Mouse (Mus musculus): ENCODE data around the gene Serpina3k. TPM values are rescaled to one million over a fixed set of nuclear protein-coding genes. Genes with fewer than 3 reads are reported as not detected.
"Not testable (repeated sequence)": the region's sequence is repeated elsewhere in the genome, so short reads cannot be mapped to it uniquely, and the experiment has no call there.

The Serpina3k gene
- total RNA-seq (2021), result not detected

DNA sequence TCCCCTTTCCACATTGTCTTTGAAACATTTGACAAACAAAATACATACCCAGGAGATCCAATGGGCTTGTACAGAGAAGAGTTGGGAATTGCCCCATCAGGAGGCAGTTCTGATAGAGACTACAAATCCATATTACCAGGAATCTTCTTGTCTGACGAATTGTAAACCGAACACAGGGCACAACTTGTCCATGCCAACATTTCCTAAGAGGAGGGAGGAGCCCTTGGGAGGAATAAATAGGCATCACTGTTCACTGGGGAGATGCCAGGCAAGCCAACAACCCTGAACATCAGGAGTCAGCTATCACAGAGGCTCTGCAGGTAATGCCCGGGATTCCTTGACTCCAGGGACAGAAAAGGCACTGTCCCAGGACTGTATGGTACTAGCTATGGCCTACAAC is at the start of gene Serpina3k, which contains the start of gene Serpina3m:
Gene Serpina3k (plus strand): TSS at position 261 of the 400 bp plus-strand sequence.
Gene Serpina3m (plus strand): TSS at position 261 of the 400 bp plus-strand sequence.
- DNase-seq (ENCODE audit: low spot score in 2 of 2); intact Hi-C loops (cut with DNase I): not testable (repeated sequence)

DNA sequence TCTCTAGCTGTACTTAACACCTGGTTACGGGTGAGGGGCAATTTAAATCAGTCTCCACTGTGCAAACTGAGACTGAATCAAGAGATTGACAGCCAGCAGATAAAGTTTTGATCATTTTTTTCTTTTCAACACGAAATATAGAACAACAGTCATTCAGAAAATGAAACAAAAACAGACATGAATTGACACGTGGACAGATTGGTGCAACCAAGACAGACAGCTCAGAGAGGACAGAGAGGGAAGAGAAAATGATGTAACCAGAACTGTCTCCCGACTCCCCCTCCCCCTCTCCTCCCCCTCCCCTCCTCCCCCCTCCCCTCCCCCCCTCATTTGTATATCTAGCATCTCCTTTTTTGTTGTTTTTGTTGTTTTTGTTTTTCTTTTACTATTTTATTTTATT is 48.4 kb upstream of the Serpina3k start:
- no peak for DNase-seq (ENCODE audit: low spot score in 2 of 2)
- intact Hi-C loops (cut with DNase I), result no loop called here

DNA sequence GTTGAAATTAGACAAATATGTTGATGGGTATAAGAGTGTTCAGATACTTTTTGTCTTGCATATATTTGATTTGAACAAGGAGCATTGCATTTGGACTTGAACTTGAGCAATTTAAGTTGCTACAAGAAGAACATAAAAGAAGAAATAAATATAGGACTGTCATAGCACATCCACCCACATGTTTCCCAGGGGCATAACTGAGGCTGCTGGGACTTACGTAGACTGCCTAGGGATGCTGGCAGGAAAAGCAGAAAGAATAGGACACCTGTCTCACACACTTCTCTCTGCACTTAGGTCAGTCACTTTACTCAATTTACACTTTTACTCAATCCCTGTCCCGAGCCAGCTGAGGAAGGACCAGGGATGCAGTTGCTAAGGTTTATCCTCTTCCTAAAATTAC is 44.3 kb upstream of the Serpina3k start:
- peak in 1 of 2 experiments; percentile 60 for DNase-seq (ENCODE audit: low spot score in 2 of 2)
- intact Hi-C loops (cut with DNase I), result no loop called here

DNA sequence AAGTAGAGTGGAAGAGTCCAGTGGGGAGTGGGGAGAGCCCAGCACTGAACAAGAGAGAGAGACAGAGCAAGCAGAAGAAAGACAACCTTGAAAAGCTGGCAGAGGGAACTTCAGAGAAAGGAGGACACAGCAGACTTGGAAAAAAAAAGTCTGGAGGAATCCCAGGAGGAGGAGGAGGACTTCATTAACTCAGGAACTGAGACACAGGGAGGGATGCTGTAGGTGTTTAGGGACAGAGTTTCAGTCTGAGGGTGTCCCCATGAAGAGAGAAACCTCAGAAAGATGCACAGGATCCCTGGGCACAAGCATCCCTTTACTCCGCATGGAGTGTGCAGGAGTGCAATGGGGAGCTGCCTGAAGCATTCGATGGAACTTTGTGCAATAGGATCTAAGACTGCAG is 40.2 kb upstream of the Serpina3k start:
- peak in 1 of 2 experiments; percentile 76 for DNase-seq (ENCODE audit: low spot score in 2 of 2)
- intact Hi-C loops (cut with DNase I), result no loop called here

DNA sequence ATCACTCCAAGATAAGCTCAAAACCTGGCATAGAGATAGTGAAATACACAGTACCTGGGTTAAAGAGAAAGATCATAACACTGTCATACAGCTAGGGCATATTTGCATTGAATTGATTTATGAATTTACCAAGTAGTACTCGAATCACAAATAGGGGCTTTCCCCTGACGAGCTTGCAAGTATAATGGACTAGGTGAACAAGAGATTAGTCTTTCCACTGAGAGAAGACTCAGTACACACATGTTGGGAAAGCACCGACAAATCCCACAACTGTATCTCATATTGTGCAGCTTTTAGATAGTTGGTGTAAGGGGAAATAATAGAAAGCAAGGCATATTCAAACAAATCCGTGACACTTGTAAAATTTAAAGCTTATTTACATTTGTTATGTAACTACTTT is 32.3 kb upstream of the Serpina3k start:
- intact Hi-C loops (cut with DNase I), result no loop called here

DNA sequence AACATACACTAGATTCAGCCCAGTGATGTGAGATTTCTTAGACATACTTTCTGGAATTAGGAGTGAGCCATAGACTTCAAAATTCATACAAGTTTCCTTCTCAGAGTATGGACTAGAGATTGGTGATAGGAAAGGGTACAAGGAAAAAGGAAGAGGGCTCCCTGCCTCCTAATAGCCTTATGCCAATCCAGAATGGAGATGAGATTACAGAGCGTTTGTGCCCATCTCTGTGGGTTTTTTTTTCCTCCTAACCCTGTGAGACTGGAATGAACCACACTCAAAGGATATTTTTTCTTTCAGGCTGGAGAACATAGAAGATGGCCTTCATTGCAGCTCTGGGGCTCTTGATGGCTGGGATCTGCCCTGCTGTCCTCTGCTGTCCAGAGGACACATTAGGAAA is 24.0 kb upstream of the Serpina3k start, which contains the start of gene Serpina3j:
Gene Serpina3j (plus strand): TSS at position 301 of the 400 bp plus-strand sequence.
- DNase-seq (ENCODE audit: low spot score in 2 of 2), result no peak
- intact Hi-C loops (cut with DNase I), result no loop called here

More for the DNA sequence above, 32.3 kb upstream of the Serpina3k start:
- no peak for DNase-seq (ENCODE audit: low spot score in 2 of 2)

DNA sequence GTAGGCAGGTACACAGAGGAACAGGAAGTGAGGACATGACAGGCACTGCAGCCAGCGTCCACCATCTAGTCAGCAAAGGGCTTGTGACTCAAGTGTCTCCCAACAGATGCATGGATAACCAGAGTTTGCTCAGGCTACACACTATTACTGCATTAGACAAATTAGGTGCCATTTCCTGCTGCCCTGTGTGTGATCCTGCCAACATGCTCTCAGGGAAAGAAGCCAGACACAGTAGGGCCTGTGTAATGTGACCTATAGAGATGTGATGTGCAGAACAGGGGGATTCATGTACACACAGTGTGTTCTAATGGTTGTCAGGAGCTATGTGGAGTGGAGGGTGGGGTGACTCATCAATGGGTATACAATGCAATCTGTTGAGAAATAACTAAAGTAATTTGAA is 15.8 kb upstream of the Serpina3k start:
- no peak for DNase-seq (ENCODE audit: low spot score in 2 of 2)

DNA sequence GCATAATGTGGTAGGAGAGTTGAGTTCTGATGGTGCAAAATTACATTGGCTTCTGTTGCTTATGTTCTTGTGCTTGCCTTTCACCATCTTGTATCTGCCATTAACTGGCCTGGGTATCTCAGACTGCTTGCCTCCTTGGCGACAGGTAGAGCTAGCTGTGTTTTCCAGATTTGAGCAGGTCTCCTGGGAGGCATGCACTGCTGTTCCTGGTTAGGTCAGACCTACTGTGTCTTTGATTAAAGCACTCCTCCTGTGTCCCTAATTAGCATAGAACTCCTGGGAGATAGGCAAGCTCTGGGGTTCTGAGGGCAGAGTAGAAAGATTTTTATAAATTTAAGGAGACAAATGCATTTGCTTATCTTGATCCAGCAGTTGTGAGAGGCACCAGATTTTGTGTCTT is 6.6 kb upstream of the Serpina3k start:
- DNase-seq (ENCODE audit: low spot score in 2 of 2), result no peak
- intact Hi-C loops (cut with DNase I), result no loop called here

More for the DNA sequence above, 15.8 kb upstream of the Serpina3k start:
- intact Hi-C loops (cut with DNase I), result no loop called here

DNA sequence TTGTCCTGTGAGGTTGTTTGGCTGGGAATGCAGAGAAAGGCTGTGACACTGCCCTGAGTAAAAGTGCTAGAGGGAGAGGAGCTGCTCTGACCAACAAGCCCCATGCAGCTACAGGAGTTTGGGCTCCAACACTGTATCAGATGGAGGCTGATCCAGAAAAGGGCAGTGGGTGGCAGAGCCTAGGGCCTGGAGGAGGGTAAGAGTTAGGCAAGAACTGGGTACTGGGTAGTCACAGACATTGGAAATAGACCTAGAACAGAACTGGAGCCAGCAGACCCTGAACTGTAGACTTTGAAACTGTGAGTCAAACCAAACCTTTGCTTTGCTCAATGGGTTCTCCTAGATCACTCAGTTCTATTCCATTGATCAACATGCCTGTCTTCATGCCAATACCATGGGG is 1.4 kb upstream of the Serpina3k start:
- intact Hi-C loops (cut with DNase I); DNase-seq (ENCODE audit: low spot score in 2 of 2): not testable (repeated sequence)

DNA sequence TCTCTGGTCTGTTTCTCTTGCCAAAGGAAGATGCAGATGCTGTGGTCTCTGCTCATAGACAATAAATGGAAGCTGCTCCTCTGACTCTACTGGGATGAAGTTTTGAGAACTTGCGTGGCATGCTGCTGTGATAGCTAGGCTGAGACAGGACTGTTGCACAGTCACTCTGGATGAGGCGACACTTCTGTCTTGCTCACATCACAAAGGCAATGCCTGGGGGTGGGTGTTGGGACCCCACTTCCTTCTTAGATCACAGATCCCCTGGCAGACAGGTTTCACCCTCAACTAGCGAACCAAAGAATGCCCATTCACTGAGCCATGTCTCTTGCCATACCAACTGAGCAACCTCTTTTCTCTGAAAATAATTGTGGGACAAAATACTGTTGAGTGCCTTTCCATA is 419 bp downstream of the Serpina3k start:
- intact Hi-C loops (cut with DNase I), result no loop called here
- DNase-seq (ENCODE audit: low spot score in 2 of 2), result no peak

DNA sequence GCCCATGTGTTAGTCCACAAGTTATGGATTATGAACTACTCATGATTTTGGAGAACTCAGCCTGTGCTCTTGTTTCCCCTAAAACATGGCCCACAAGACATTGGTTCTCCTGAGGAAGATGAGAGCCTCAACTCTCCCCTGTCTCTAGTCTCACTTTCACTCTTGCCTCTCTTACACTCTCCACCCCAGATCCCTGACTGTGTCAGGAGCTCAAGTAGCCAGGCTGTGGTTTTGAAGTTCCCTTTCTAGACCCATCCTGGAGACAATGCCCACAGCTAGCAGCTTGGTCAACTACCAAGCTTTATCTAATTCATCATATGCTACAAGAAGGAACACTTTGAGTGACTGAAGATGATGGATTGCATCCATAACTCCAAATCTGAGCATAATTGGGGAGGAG is 4.2 kb downstream of the Serpina3k start:
- intact Hi-C loops (cut with DNase I); DNase-seq (ENCODE audit: low spot score in 2 of 2): not testable (repeated sequence)

DNA sequence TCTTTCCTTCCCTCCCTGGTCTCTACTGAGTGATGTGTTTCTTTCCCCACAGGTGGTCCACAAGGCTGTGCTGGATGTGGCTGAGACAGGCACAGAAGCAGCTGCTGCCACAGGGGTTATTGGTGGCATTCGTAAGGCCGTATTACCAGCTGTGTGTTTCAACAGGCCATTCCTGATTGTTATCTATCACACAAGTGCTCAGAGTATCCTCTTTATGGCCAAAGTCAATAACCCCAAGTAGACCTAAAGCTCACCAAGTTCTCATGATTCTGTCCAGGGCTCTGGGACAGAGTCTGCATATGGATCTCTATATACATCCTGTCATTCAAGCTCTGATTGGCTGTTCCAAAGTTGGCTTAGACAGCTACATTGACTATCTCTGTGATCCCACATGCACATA is 6.9 kb downstream of the Serpina3k start:
- no peak for DNase-seq (ENCODE audit: low spot score in 2 of 2)
- intact Hi-C loops (cut with DNase I), result no loop called here

DNA sequence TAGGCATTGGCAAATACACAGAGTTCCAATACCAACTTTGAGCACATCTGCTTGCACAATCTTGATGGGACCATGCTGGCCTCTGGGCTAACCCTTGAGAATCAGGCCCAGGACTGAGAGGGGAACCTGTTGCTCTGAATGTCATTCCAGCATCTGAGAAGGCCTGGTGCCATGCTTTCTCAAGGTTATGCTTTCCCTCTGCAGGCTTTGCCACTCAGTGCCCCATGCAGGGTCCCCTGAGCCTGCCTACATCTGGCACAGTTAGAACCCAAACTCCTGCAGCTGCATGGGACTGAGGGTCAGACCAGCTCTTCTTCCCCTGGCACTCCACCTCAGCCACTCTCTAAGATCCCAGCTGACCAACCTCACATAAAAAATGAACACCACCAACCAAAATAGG is 7.4 kb downstream of the Serpina3k start:
- DNase-seq (ENCODE audit: low spot score in 2 of 2), result no peak
- intact Hi-C loops (cut with DNase I), result no loop called here

DNA sequence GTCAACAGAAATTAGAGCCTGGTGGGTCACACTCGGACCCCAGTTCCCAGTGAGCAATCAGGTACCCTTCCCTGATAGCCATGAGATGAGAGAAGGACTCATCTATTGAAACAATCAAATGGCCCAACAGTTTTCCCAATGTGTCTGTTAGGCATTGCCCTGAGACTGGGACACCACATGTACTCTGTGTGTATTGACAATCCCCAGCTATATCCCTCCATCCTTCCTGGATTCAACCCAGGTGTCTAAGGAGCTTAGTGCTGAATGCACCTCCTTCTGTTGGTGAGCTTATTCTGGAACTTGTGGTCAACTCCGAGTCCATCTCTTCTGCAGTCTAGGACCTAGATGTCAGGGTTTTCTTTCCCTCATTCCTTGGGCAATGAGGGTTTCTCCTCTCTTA is 8.8 kb downstream of the Serpina3k start:
- intact Hi-C loops (cut with DNase I), result no loop called here
- no peak for DNase-seq (ENCODE audit: low spot score in 2 of 2)

DNA sequence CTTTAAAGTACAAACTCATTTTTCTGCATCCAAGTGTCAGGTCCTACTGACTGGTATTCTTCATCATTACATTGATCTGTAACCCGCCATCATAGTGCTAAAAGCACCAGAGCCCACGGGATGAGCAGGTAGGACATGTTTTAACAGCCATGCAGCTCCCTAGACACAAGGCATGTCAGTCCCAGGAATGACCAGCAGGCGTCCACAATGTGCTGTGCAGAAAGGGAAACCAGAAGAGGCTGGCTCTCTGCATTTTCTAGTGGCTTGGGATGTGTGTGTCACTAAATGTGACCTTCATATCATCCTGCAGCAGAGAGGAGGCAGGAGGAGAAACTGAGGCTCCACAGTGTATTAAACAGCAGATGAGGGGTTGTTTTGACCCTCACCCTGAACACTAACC is 13.5 kb downstream of the Serpina3k start:
- intact Hi-C loops (cut with DNase I), result loop anchor here (2.0 kb wide), 1 partner anchor 67 kb away; no protein-coding TSS in a partner anchor
- peak; percentile 35 to 66 for DNase-seq (ENCODE audit: low spot score in 2 of 2)

DNA sequence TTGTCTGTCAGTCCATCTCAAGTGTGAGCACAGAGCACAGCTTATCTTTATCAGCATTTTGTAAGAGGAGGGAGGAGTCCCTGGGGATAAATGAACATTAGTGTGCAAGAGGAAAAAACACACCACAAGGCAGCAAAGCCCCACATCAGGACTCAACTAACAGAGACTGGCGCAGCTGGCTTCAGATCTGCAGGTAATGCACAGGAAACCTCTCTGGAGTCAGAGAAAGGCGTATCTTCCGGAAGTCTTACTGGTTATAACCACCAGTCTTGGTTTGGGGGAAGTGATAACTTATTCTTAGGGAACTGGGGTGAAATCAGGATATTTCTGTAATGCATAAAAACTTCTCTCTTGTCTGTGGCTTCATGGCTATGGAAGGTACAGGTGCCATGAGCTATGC is 17.7 kb downstream of the Serpina3k start:
- intact Hi-C loops (cut with DNase I), result no loop called here
- DNase-seq (ENCODE audit: low spot score in 2 of 2), result no peak

DNA sequence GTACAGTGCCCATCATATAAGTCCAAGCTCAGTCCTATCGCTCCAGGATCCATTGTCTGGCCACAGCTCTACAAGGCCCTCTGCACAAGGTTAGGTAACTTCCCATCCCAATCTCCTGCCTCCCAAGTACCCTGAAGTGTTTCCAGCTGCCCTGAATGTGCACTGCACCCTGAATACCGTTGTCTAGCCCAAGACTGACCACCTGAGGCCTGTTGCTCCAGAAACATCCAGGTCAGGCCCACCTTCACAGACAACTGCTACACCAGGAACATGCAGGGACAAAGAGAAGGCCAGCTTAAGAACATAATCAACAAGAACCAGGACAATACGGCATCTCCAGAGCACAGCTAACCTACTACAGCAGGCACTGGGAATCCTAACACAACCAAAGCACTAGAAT is 31.7 kb downstream of the Serpina3k start:
- intact Hi-C loops (cut with DNase I), result no loop called here
- DNase-seq (ENCODE audit: low spot score in 2 of 2), result no peak

DNA sequence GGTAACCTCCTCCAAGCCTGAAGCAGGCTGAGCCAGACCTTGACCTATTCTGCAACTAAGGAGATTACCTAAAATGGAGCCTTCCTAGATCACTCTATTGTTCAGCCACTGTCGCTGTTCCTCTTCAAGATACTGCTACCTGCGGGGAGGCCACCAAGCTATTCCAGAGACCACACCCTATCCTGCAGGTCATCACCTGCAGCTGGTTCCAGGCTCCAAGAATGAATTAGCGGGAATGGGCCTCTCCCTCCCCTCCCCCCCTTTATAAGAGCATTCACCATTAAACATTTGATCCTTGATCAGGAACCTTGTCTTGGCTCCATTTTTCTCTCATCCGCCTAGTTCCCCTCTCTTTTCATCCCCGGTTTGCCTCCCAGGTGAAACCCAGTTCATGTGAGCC is 38.9 kb downstream of the Serpina3k start:
- intact Hi-C loops (cut with DNase I); DNase-seq (ENCODE audit: low spot score in 2 of 2): not testable (repeated sequence)

DNA sequence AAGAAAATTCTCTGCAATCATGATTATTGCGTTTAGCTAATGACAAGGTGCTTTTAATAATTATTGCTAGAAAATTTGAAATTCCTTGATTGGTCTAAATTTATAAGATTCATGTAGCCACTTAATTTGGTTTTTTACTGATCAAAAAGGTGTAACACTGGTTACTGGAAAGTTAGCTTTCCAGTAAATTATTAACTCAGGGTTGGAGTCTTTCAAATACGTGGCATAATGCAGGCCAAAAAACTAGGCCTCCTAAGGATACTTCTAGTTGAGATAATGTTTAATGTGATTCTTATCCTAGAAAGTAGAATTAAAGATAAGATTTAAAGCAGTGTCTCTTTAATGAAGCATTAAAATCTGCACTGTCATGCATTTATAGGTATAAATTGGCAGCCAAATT is 40.1 kb downstream of the Serpina3k start:
- DNase-seq (ENCODE audit: low spot score in 2 of 2); intact Hi-C loops (cut with DNase I): not testable (repeated sequence)

DNA sequence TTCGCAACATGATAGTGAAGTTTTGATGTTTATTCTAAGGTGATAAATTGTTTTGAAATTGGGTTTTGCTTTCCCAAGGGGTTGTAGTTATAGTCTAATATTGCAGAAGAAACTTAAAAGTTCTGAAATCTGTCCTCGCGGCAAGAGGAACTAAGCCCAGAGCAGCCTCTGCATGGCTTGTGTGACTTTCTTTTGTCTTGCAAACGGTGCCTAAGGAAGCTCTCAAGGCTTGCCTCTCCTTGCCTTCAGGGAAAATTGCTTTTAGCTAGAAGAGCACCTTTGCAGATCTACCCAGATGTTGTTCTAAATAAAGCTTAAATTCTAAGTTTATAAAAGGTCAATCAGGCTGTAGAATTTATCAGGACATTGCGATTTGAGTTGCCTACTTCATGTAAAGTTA is 40.5 kb downstream of the Serpina3k start:
- intact Hi-C loops (cut with DNase I); DNase-seq (ENCODE audit: low spot score in 2 of 2): not testable (repeated sequence)

DNA sequence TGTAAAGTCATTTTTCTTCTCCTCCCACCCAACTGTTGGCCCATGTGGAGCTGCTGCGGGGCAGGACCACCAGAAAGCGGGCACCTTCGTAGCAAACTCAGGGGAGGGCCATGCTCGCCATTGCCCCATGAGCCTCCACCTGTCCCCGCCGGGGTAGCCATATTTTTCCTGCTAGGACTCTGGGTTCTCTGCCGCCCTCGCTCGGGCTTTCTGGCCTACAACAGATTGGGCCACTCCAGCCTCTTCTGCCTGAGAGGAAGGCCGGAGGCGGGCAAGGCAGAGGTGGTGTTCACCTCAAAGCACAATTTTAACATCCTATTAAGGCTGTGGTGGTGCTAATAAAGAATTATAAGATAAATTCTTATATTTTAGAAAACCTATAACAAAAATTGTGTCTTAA is 41.6 kb downstream of the Serpina3k start:
- DNase-seq (ENCODE audit: low spot score in 2 of 2), result no peak
- intact Hi-C loops (cut with DNase I), result no loop called here

DNA sequence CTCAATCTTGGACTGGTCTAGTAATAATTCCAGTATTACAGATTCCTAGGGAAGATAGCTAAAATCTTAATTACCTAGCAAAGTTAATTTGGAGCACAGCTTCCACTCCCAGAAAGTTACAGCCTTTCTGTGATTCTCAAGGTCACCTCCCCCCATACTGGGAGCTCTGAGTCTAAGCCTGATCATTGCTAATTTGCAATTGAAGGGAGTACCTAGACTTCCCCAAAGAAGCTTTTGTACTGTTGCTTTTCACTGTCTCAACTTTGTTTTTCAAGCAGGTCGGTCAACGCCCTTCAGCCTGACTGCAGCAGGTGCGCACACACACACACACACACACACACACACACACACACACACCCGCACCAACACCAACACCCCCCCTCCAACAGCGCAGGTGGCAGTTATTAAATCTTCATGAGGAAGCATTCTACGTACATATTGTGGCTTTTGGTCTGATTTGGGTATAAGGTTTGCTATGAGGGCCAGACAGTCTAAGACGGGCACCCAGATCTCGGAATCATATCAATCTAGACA is 42.9 kb downstream of the Serpina3k start:
- DNase-seq (ENCODE audit: low spot score in 2 of 2); intact Hi-C loops (cut with DNase I): not testable (repeated sequence)

Data from left cerebral cortex, postnatal 25 days (tissue).